Mouse (Mus musculus) myocyte (in vitro differentiated cells): ENCODE measurements around the gene Pou4f2. TPM values are rescaled to one million over a fixed set of nuclear protein-coding genes. Genes with fewer than 3 reads are reported as not detected.

Experiments
- H3K27me3 ChIP-seq: one replicate; pipeline ENCODE4 v1.6.1; 2011; ENCODE audit not compliant: control insufficient read depth, insufficient read depth, insufficient read length
- H3K36me3 ChIP-seq: one replicate; pipeline ENCODE4 v1.6.1; 2011; ENCODE audit not compliant: control insufficient read depth, insufficient read depth
- H3K4me2 ChIP-seq: one replicate; pipeline ENCODE4 v1.6.1; 2011; ENCODE audit warnings: low read depth, control low read depth
- H3K4me3 ChIP-seq: one replicate; pipeline ENCODE4 v1.5.1; 2011; ENCODE audit warnings: mild to moderate bottlenecking, control low read depth, moderate library complexity
- H3K79me2 ChIP-seq: one replicate; pipeline ENCODE4 v1.6.1; 2011; ENCODE audit not compliant: control insufficient read depth, insufficient read depth
- H3ac ChIP-seq: one replicate; pipeline ENCODE4 v1.6.1; 2011; ENCODE audit not compliant: control insufficient read depth, insufficient read length
- CEBPB ChIP-seq: IDR thresholded peaks from 2 replicates; pipeline ENCODE4 v1.6.1; 2011; ENCODE audit warnings: mild to moderate bottlenecking, moderate library complexity; ENCODE audit not compliant: poor library complexity, insufficient read depth, severe bottlenecking
- E2F4 ChIP-seq: IDR thresholded peaks from one replicate; pipeline ENCODE4 v1.6.1; 2011; ENCODE audit warnings: mild to moderate bottlenecking, control low read depth, moderate library complexity; ENCODE audit not compliant: insufficient read depth
- MAX ChIP-seq: IDR thresholded peaks from one replicate; pipeline ENCODE4 v1.6.1; 2011; ENCODE audit warnings: low read depth, mild to moderate bottlenecking, control low read depth
- MYOD1 ChIP-seq, 3 experiments: IDR thresholded peaks; one replicate each; pipeline ENCODE4 v1.6.1; 2011; ENCODE audit warnings: control low read depth in 2 of 3, low read depth in 2 of 3, mild to moderate bottlenecking in 2 of 3, moderate library complexity in 1 of 3; ENCODE audit not compliant: insufficient read length in 2 of 3, control insufficient read depth in 1 of 3
- MYOG ChIP-seq, 3 experiments: IDR thresholded peaks; one replicate each; pipeline ENCODE4 v1.6.1; 2011; ENCODE audit warnings: control low read depth in 2 of 3, low read depth in 2 of 3, mild to moderate bottlenecking in 2 of 3; ENCODE audit not compliant: insufficient read length in 2 of 3, control insufficient read depth in 1 of 3, insufficient read depth in 1 of 3
- POLR2A ChIP-seq: IDR thresholded peaks from one replicate; pipeline ENCODE4 v1.6.1; 2011; ENCODE audit warnings: low read depth, mild to moderate bottlenecking, control low read depth, moderate library complexity; ENCODE audit not compliant: insufficient read length
- POLR2AphosphoS2 ChIP-seq: IDR thresholded peaks from one replicate; pipeline ENCODE4 v1.6.1; 2011; ENCODE audit warnings: low read depth, control low read depth; ENCODE audit not compliant: insufficient read length
- REST ChIP-seq: IDR thresholded peaks from one replicate; pipeline ENCODE4 v1.6.1; 2011; ENCODE audit warnings: mild to moderate bottlenecking, control low read depth, moderate library complexity; ENCODE audit not compliant: insufficient read depth, insufficient read length
- SRF ChIP-seq: IDR thresholded peaks from one replicate; pipeline ENCODE4 v1.6.1; 2011; ENCODE audit warnings: low read depth; ENCODE audit not compliant: control insufficient read depth, insufficient read length
- TCF12 ChIP-seq: IDR thresholded peaks from one replicate; pipeline ENCODE4 v1.6.1; 2011; ENCODE audit warnings: mild to moderate bottlenecking, control low read depth; ENCODE audit not compliant: poor library complexity, insufficient read depth, severe bottlenecking
- TCF3 ChIP-seq: IDR thresholded peaks from one replicate; pipeline ENCODE4 v1.6.1; 2011; ENCODE audit warnings: low read depth, control low read depth; ENCODE audit not compliant: insufficient read length
- USF1 ChIP-seq: IDR thresholded peaks from one replicate; pipeline ENCODE4 v1.6.1; 2011; ENCODE audit warnings: low read depth, mild to moderate bottlenecking, control low read depth, moderate library complexity
- polyA plus RNA-seq: library from polyadenylated mRNA; unstranded; fragments of >200 nt; fragmentation: generic; extraction: Trizol; gene quantifications from one replicate; pipeline ENCODE4 v1.2.1, GENCODE M21; 2012; ENCODE audit warnings: missing spikeins

Gene Pou4f2
- polyA plus RNA-seq, 1 experiment: not detected

DNA sequence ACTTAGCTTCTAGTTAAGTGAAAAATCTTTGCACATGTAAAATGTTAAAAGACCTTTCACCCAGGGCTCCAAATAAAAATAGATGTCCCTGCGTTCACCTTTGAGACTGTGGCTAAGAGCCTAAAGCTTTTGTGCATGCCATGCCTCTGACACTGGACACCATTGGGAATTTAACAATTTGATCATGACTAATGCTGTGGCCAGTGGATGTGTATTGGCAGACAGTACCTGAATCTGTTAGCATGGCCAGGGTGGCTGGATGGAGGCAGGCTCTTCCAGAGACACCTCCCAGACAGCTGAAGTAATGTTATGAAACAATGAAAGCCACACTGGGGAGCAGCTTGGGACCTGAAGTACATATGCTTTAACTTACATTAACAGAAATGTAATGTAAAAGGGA lies 6.3 kb upstream of the Pou4f2 start:
- Histone ChIP-seq H3K27me3 (peaks cover 9% of the 10 kb centered on the region), H3ac (no peak overlapping the region), H3K4me2 (no peak overlapping the region), H3K36me3 (no peaks in the 10 kb centered on the region), H3K4me3 (no peak overlapping the region), H3K79me2 (no peaks in the 10 kb centered on the region)
- TF ChIP-seq POLR2A (no peak), MYOD1 (IDR thresholded peaks at IDR 0.05; ENCODE audit: control insufficient read depth in 1 of 3, insufficient read length in 2 of 3, low read depth in 2 of 3) (no peak), TCF12 (no peak), CEBPB (no peak)

DNA sequence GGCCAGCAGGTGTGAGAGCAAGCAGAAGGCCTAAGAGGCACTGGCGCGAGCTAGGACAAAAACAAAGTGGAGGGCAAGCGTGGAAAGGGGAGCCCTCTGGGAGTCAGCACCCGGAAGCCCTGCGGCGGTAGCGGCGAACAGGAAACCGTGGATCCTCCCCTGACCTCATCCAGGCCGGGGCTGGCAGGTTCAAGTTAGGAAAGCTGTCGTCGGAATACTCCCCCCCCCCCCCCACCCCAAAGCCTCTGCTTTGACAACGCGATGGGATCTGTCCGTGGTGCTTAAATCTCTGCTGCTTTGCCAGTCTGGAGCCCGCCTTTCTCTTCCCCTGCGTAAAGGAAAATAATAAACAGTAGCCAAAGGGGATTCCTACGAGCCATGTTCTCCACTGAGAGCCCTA lies 1.7 kb upstream of the Pou4f2 start:
- Histone ChIP-seq H3K4me2 (no peak overlapping the region), H3K79me2 (no peaks in the 10 kb centered on the region), H3K36me3 (no peaks in the 10 kb centered on the region), H3K4me3 (no peak overlapping the region), H3K27me3 (peaks cover 42% of the 10 kb centered on the region), H3ac (no peak overlapping the region)
- TF ChIP-seq REST: peak; percentile 59
- TF ChIP-seq TCF12: no peak

DNA sequence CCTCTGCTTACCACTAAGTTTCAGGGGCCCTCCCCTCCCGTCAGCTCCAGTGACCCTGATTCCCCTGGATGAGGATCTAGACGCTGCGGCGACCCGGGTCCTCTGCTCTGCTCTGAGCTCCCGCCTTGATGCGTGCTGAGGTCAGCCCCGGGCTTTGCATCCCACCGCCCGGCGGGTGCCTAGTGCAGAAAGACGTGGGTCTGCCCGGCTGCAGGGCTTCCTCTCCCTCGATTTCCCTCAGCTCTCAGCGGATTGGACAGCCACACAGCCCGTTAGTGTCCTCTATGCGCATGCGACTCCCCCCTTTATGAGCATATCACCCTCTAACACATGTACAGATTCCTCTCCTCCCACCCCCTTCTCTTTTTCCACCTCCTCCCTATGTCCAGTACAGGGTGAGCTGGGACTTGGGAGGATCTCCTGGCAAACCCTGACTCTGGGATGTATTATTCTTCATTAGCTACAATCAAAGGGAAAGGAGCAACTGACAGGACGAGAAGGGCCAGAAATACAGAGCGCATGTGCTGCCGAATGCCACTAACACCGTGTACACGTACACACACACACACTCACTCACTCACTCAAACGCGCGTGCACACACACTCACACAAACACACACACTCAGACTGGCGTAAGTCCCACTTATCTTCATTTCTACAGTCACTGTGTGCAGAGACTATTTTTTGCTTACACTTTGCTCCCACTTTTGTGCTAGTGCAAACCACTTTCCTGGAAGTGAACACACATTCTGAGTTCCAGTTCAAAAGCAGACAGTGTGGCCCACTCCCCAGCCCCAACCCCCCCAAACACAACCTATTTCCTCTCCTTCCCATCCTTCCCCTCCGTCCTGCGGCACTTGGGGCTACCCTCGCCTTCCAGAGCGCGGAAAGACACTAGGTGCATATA lies 948 bp upstream of the Pou4f2 start:
- Histone ChIP-seq H3K27me3 (peaks cover 41% of the 10 kb centered on the region), H3K4me3 (no peak overlapping the region), H3K36me3 (no peaks in the 10 kb centered on the region), H3K4me2 (no peak overlapping the region), H3ac (no peak overlapping the region), H3K79me2 (no peaks in the 10 kb centered on the region)
- TF ChIP-seq USF1 (no peak), TCF12 (no peak), CEBPB (no peak), E2F4 (no peak)

DNA sequence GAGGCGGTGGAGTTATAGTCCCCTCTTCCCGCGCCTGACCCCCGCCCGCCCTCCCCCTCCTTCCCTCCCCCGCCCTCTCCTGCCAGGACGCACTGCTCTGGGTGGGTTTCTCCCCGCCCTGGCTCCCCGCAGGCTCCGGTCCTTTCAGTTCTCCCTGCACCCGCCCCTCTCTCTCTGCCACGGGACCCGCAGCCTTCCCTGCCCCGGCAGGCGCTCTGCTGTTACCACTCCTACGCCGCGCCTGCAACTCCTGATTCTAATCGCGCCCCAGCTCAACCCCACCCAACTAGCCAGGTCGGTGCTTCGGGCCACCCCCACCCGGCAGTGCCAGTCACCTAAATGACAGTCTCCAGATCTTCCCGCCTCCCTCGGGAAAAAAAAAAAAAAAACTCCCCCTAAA lies 216 bp upstream of the Pou4f2 start:
- Histone ChIP-seq H3K4me3 (no peak overlapping the region), H3K79me2 (no peaks in the 10 kb centered on the region), H3K4me2 (no peak overlapping the region), H3ac (no peak overlapping the region), H3K36me3 (no peaks in the 10 kb centered on the region), H3K27me3 (peaks cover 41% of the 10 kb centered on the region)
- no peak for TF ChIP-seq MYOG (IDR thresholded peaks at IDR 0.05; ENCODE audit: control insufficient read depth in 1 of 3, insufficient read depth in 1 of 3, insufficient read length in 2 of 3, low read depth in 2 of 3)
- TF ChIP-seq MAX: no peak
- no peak for TF ChIP-seq REST
- TF ChIP-seq USF1: no peak
- TF ChIP-seq POLR2A: no peak
- no peak for TF ChIP-seq POLR2AphosphoS2
- no peak for TF ChIP-seq CEBPB
- TF ChIP-seq TCF12: no peak
- no peak for TF ChIP-seq MYOD1 (IDR thresholded peaks at IDR 0.05; ENCODE audit: control insufficient read depth in 1 of 3, insufficient read length in 2 of 3, low read depth in 2 of 3)
- TF ChIP-seq E2F4: no peak
- TF ChIP-seq SRF: no peak
- no peak for TF ChIP-seq TCF3

DNA sequence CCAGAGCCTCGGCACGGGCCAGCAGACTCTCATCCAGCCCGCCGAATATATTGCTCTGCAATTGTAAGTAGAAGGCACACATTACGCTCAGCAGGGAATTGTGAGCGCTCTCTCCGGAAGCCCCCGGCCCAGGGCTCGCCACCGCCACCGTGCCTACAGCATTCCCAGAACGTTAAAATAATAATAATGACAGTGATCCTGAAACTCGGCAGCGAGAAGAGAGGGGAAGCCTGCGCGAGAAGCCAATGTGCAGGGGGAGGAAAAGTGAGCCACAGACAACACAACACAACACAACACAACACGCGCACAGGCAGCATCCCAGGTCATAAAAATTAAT lies 853 bp downstream of the Pou4f2 start:
- Histone ChIP-seq H3K4me3 (no peak overlapping the region), H3ac (no peak overlapping the region), H3K27me3 (peaks cover 41% of the 10 kb centered on the region), H3K79me2 (no peaks in the 10 kb centered on the region), H3K36me3 (no peaks in the 10 kb centered on the region), H3K4me2 (no peak overlapping the region)
- TF ChIP-seq USF1 (no peak), MYOG (IDR thresholded peaks at IDR 0.05; ENCODE audit: control insufficient read depth in 1 of 3, insufficient read depth in 1 of 3, insufficient read length in 2 of 3, low read depth in 2 of 3) (no peak), E2F4 (no peak), REST (no peak), POLR2AphosphoS2 (no peak), TCF3 (no peak), TCF12 (no peak), CEBPB (no peak), SRF (no peak), MAX (no peak), MYOD1 (IDR thresholded peaks at IDR 0.05; ENCODE audit: control insufficient read depth in 1 of 3, insufficient read length in 2 of 3, low read depth in 2 of 3) (no peak), POLR2A (no peak)
